Mouse (Mus musculus) kidney, adult 2 months (tissue): ENCODE measurements around the gene Eri3.

ENCODE experiments used
- CTCF ChIP-seq: fragments of 200-500 bp; conservative IDR thresholded peaks from 2 replicates; pipeline ENCODE4 v1.5.1; 2011; ENCODE audit warnings: low read depth, mild to moderate bottlenecking, control low read depth, low read length, moderate library complexity, mixed read lengths; ENCODE audit not compliant: insufficient read depth, insufficient read length
- POLR2A ChIP-seq: fragments of 200-500 bp; IDR thresholded peaks from one replicate; pipeline ENCODE4 v1.6.1; 2011; ENCODE audit warnings: low read depth, low read length, control low read depth

- TF ChIP-seq POLR2A, result no peak
- TF ChIP-seq CTCF, result no peak
These were observed 63.1 kb downstream of the Eri3 start for GRCm38 (mm10) chr4:117613153-117613773.
